Mouse (Mus musculus): ENCODE results near the gene Msto1.

- TF ChIP-seq CTCF (IDR thresholded peaks at IDR 0.05; ENCODE audit: extremely low read depth, insufficient read length, insufficient replicate concordance, low read depth, low read length) (no peak), POLR2A (IDR thresholded peaks at IDR 0.05; ENCODE audit: low read depth, low read length) (no peak)
These were observed 11.9 kb upstream of the Msto1 start for GRCm38 (mm10) chr3:88925651-88926050.
